Mouse (Mus musculus) urinary bladder, postnatal 14 days (tissue): ENCODE measurements at regions not wholly inside any gene's neighbourhood (a gene's known extent, or its start where the extent isn't known, plus 50 kb on each side); places are given as distances from the start of the nearest gene placed in this dataset.

Experiments used
- DNase-seq: peaks from one replicate; pipeline ENCODE4 v3.0.0; 2021; ENCODE audit warnings: low spot score

- DNase-seq: peak; percentile 16
These were observed 170.1 kb downstream of the Gas1 start for GRCm38 (mm10) chr13:60007031-60007430.

- DNase-seq: no peak
These were observed 172.6 kb downstream of the Gas1 start for GRCm38 (mm10) chr13:60004611-60005010.

DNA sequence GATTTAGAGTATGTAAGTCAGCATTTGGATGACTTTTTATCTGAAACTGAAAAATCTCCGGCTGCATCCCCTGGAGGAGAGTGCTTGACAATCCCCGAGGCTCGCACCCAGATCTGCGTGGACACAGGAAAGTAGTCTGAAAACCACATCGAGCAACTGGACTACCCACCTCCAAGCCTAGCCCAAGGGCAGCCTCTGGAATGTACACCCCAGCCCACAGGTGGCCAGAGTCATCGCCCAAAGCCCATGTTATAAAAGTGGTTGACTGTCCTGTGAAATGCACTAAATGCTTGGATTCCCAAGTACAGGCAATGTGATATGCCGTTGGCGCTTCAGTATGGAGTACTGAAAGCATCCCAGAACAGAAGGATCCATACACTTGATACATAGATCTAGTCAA, 175.1 kb downstream of the Gas1 start:
- no peak for DNase-seq

DNA sequence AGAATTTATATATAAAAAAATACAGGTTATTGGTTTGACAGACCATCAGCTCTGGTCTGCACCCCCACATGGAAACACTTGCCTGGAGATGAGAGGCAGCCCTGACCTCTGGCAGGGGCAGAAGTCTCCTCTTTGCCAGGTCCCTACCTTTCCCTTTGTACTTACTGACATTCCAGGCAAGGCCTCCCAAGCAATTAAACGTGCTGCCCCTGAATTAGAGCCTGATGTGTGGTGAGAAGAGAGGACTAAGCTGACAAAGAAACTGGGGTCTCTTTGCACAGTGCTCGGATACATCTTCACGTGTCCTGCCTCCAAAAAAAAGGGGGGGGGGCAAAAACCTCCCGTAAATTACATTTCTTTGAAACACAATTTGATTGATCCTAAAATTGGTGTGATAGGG, 175.5 kb downstream of the Gas1 start:
- DNase-seq: no peak

DNA sequence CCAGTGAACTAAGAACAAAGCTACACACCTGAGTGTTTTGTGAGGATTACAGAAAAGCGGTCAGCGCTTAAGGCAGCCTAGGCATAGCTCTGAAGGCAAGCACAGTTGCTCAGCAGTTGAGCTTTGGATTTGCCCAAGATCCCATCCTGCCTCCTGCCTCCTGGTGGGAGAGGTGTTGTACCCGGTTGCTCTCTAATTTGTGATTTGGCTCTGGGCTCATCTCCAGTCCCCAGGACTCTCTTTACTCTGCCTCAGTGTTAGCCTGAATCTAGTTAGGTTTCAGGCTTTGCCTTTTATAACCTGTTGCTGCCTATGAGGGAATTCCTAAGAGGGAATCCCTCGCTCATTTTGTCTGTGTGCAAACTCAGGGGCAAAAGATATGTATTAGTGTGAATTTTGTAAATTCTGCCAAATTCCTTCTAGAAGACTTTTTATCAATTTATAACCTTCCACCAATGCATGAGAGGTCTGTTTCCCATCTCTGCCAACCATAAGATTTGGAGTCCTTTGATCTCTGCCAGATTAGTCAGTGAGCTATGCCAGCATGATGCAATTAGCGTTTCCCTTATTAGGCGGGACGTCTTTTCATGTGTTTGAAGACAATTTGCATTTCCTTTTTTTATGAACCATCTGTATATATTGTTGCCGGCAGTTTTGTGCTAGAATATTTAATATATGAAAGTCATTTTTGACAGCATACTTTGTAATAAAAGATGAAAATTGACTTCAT, 176.4 kb downstream of the Gas1 start:
- DNase-seq: no peak

- DNase-seq: no peak
These were observed 174.5 kb upstream of the Tut7 start for GRCm38 (mm10) chr13:59997431-59997830.

GRCm38 (mm10) chr13:59996146-59996814, 173.3 kb upstream of the Tut7 start:
- DNase-seq: no peak

DNA sequence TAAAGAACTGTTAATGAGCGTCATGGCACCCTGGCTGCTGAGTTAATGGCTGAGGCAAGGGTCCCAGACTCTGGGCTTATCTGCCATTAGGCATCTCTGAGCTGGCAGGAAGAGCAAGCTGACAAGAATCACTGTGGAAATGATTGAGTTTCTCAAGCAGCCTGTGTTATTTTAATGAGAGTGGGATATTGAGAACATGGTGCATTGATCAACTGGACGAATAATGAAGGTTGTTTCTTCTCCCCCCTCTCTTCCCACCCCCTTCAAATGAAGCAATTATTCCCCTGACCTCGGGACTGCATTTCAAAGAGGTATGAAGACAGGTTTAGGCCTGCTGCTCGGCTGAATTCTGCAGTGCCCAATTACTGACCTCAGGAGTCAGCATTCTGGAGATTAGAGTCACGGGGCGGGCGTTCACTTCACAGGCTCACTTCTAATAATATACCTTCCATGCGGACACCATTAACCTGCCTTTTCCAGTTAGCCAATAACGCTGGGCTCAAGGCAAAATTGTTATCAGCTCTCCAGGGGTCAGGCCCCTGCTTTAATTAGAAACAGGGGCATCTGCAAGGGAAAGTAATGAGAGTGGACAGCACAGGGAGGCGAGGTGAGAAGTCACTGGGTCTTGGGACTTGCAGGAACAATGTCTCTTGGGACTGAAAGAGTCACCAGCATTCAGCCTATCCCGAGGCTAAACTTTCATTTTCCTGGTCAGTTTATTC, 170.0 kb upstream of the Tut7 start:
- DNase-seq: peak; percentile 28

- DNase-seq: no peak
These were observed 169.4 kb upstream of the Tut7 start for GRCm38 (mm10) chr13:59992346-59992745.

DNA sequence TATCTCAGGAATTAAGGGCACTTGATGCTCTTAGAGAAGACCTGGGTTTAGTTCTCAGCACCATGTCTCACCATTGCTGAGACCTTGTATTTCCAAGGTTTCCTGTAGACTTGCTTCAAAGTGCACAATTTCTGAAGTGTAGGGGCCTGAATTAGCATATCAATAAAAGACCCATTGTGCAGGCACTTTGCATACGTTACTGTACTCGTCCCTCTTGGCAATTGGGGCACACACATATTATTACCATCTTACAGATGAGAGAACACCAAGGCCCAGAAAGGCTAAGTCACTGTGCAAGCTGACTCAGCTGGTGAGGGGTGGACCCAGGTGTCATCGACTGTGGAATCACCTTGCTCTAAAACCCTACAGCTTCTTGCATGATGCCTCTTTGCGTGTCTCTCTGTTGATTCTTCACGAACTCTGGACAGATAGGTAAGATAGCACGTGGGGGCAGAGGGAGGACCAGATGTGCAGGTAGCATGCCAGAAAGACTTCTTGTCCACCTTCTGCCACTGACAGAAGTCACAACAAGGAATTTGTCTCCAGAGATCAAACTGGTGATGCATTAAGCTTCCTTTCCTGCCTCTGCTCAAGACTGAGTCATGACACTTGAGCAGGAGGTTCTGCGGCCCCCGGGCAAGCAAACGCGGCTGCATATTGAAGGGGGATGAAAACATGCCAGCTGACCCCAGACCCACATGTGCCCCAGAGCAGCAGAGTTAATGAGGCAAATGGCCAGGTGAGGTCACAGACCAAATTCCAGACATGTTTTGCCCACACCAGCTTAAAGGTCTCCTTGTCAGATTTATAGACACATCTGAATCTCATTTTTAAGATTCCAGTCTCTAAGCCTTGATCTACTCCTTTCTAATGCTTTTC, 167.7 kb upstream of the Tut7 start:
- no peak for DNase-seq

DNA sequence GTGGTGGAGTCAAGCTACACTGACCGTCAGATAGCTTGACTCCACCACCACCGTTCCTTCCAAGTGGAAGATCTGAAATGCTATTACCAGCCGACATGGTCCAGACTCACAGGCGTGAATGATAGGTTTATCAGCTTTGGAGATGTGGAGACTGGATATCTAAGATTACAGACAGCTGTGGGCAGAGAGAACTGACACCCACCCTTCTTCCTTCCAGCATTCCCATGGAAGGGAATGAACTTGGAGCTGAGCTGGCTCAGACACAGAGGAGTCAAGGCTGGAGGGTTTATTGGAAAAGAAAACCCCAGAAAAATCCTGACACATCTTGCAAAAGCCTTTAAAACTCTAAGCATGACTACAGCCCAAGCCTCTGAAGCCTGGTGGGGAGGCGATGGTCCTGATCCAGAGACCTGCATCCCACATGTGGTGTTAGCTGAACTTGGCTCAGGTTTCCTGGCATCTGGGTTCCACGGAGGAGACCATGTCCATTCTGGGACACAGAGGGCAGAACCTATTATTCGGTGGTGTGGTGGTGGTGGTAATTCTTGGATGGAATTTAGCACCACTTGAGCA, 165.5 kb upstream of the Tut7 start:
- no peak for DNase-seq

GRCm38 (mm10) chr13:59976425-59976824, 153.5 kb upstream of the Tut7 start:
- DNase-seq: no peak

- no peak for DNase-seq
These were observed 149.1 kb upstream of the Tut7 start for GRCm38 (mm10) chr13:59972093-59972427.

GRCm38 (mm10) chr13:59971231-59972092, 148.5 kb upstream of the Tut7 start:
- DNase-seq: no peak

DNA sequence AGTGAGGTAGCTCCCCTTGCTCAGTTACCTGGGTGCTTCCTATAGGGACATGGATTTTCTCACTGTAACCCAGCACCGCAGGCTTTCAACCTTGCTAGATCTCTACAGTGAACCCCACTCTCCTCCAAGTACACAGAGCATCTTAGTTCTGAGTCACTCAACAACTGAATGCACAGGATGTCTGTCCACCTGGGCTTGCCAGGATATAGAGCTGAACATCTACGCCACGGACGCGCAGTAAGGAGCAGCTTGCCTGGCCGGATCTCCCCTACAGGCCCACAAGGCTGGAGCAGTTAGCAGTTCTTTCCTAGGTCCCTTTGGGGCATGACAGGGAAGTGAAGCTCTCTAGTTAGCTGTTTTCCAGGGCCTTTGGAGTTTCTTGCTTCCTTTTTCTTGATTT, 147.5 kb upstream of the Tut7 start:
- DNase-seq: no peak

- DNase-seq: no peak
These were observed 146.5 kb upstream of the Tut7 start for GRCm38 (mm10) chr13:59969484-59969883.

DNA sequence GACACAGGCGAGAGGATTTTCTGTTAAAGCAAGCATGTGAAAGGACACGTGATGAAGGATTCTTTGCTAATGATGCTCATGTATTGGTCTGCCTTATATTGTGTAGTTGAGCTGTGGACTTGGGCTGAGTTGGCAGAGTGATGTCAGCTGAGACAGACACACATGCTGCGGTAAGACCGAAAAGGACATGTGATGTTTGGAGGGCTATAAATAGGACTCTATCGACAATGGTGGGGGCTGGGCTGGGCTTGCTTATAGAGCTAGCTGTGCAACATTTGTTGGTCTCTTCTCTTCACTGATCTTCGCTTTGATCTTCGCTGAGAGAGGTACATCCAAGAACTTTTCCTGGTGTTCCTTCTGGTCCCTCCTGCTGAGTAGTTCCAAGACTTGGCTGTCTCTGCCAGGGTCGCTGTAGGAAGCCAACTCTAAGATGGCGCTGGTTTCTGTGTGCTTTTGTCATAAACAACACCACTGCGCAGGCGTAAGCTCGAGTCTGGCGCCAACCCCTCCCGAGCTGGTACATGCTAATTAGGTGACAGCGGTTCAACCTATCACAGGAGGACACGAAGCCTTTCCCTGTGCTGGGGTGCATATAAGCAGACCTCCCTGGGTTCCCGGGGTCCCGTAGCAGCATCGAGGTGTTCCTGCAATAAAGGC, 145.8 kb upstream of the Tut7 start:
- DNase-seq: no peak

GRCm38 (mm10) chr13:59966535-59967255, 143.7 kb upstream of the Tut7 start:
- DNase-seq: no peak

- no peak for DNase-seq
These were observed 142.0 kb upstream of the Tut7 start for GRCm38 (mm10) chr13:59964981-59965380.
